Mouse (Mus musculus) right cerebral cortex, postnatal 36 days (tissue): ENCODE data around the gene Abhd17c.
"Not testable (repeated sequence)": the region's sequence is repeated elsewhere in the genome, so short reads cannot be mapped to it uniquely, and the experiment has no call there.

Experiments used
- DNase-seq, 2 experiments: peaks; one replicate each; pipeline ENCODE4 v3.0.0; 2022; ENCODE audit warnings: low spot score in 2 of 2, mixed read lengths in 1 of 2

Gene Abhd17c

GRCm38 (mm10) chr7:84151001-84151959 lies at the start of gene Abhd17c:
Abhd17c (minus strand) TSS chr7:84151893.
- DNase-seq, result peak; percentile 40 to 43

DNA sequence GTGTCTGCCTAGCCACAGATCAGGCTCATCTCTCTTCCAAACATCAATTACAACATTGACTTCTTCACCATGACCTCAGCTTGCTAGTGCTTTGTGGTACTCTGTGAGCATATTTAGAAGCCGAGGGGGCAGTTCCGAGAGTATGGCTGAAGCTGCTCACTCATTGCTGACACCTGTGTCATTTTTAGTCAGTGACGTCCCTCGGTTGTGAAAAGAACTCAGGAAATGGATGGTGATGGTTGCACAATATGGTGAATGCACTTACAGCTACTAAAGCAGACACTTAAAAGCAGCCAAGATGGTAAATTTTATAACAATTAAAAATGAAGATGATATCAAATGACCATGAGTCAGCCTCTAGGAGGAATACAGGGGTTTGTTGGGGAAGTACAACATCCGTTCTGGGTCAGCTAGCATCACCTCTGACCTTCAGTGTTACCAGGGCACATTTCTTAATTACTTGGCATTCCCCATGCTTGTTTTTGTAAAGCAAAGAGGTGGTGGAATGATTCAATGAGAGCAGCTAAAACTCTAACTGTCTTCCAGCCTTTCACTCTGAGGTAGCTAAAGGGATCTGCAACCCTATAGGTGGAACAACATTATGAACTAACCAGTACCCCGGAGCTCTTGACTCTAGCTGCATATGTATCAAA lies 45.6 kb upstream of the Abhd17c start:
- DNase-seq, result no peak

- DNase-seq, result no peak
Observed at GRCm38 (mm10) chr7:84196221-84196620, 44.5 kb upstream of the Abhd17c start.

DNA sequence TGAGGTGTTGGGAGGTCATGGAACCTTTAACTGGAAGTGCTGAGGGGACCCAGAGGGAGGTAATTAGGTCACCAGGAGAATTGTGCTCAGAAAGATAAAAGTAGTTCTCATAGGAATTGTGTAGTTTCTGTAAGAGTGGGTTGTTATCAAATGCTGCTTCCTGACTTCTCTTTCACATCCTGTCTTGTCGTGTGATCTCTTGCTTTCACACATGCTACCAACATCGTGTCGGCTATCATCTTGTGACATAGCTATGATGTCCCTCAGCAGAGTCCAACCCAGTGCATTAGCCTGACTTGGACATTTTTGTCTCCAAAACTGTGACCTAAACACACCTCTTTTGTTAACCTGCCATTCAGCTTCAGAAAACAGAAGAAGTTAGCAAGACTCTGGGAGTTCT lies 40.6 kb upstream of the Abhd17c start:
- DNase-seq, result no peak

DNA sequence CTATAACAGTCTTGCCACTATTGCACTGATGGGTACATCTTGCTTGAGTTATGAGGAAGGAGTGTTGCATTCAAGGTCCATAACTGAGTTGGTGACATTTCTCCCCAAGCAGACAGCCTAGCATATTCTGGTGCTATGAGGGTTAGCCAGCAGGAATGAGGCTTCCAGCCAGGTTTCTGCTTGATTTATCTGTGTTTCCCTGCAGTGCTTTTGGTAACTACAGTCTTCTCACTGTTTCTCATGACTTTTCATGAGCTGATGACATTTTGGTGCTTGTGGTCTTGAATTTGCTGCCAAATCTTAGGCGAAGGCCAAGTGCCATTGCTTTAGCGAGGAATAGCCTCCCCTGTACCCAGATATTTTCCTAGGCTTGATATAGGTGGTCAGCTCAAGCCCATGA lies 39.8 kb upstream of the Abhd17c start:
- DNase-seq, result no peak

GRCm38 (mm10) chr7:84188196-84188595 lies 36.5 kb upstream of the Abhd17c start:
- no peak for DNase-seq

DNA sequence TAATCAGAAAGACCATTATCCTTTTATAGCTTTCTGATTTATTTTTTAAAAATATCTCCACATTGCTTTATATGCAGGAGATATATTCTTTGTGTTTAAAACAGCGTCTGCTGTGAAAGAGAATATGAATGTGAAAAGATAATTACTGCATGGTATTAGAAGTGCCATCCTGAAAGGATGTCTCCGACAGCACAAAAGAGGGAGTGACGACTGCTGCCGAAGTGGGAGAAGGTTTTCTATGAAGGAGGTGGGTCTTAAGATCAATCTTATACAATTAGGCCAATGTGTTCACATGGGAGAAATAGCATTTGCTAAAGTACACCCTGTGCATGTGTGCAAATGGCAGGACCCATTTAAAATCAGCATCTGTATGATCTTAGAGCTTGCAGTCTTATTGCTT lies 33.5 kb upstream of the Abhd17c start:
- no peak for DNase-seq

DNA sequence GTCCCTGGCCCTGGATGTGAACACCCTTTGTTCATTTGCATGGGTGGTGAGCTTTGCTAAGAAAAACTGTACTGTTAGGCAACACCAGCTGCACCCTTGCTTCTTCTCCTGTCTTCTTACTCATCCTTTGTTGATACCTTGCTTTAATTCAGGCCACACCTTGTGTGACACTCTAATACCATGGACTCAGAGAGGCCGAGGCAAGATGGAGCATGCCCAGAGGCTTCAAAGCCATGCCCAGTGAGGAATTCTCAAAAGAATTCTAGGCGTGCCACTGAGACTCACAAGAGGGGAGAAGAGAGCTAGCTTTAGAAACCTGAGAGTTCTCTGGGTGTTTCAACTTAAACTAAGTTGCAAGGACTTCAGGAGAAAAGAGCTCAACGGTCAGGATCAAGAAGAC lies 33.0 kb upstream of the Abhd17c start:
- DNase-seq, result no peak

- not testable (repeated sequence) for DNase-seq
Observed at GRCm38 (mm10) chr7:84178809-84179208, 27.1 kb upstream of the Abhd17c start.

DNA sequence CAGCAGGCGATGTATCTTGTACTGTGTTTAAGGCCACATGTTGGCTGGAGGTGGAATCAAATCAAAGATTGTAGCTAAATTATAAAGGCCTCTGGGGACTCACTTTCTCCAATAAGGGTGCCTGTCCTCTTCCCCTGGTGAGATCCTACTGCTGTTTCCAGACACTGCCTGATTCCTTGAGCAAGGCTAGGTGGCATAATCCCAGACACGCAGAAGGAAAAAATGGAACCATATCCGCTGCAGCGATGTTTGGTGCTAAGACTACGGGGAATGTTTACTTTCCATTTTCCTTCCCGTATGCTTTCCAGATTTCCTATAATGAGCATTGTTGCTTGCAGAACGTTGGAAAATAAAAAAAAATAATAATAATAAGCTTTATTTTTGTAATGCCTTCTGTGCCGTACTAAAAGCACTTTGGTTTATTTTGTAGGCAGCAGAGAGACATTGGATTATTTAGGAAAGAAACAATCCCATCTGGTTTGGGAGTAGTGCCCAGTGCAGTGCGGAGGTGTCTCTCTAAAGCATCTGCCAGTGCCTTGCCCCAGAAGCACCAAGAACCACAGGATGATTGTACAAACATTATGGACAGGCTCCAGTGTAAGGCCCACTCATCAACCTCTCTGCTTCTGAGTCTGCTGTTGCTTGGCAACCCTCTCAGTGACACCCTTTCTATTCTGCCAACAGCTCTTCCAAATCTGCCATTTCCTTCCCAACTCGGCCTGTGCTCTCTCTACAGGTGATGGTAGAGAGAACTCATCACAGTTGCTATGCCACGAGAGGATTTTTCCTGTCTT lies 23.2 kb upstream of the Abhd17c start:
- DNase-seq, result peak; percentile 72 to 83

- DNase-seq, result no peak
Observed at GRCm38 (mm10) chr7:84173394-84173793, 21.7 kb upstream of the Abhd17c start.

GRCm38 (mm10) chr7:84171177-84171787 lies 19.6 kb upstream of the Abhd17c start:
- no peak for DNase-seq

GRCm38 (mm10) chr7:84168355-84168754 lies 16.7 kb upstream of the Abhd17c start:
- no peak for DNase-seq

- DNase-seq, result no peak
Observed at GRCm38 (mm10) chr7:84166721-84167419, 15.2 kb upstream of the Abhd17c start.

DNA sequence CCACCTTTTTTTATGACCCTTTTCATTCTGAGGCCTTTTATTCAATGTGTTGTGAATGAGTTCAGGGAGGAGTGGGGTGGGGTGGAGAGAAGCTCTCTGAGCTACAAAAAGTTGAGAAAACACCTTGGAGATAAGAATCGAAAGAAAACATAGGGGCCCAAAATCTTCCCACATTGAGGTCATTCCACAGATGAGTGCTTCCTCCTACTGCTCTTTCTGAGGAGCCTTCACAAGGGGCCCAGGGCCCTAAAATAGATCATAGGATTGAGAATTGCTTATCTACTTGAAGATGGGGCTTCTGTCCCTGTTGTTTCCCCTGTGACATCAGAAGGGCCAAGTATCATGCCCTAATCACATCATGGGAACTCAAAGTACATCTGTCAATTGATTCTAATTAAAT lies 14.3 kb upstream of the Abhd17c start:
- DNase-seq, result no peak

DNA sequence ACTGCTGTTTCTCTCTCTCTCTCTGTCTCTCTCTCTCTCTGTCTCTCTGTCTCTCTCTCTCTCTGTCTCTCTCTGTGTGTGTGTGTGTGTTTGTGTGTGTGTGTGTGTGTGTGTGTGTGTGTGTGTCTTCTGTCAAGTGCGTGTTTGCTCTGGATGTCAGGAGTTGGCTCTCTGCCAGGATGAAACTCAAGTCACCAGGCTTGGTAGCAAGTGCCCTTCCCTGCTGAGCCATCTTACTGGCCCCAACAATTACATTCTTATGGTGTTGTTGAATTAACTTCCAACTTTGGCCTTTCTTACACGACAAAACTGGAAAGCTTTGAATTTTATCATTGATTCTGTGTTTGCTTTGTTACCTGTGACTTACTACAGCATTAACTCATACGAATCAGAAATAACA lies 13.6 kb upstream of the Abhd17c start:
- no peak for DNase-seq

DNA sequence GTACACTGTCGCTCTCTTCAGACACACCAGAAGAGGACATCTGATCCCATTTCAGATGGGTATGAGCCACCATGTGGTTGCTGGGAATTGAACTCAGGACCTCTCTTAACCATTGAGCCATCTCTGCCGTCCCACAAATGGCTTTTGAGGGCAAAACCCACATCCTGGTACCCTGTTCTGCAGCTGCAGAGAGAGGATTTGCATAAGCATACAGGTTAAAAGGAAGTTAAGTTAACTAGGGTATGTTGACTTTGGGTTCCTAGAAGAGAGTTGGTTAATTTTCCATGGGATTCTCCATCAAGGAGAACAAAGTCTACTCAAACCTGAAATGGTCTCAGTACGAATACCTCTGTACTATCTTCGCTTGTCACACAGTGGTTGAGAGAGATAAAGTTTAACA lies 13.2 kb upstream of the Abhd17c start:
- no peak for DNase-seq

GRCm38 (mm10) chr7:84164419-84164818 lies 12.7 kb upstream of the Abhd17c start:
- DNase-seq, result no peak

DNA sequence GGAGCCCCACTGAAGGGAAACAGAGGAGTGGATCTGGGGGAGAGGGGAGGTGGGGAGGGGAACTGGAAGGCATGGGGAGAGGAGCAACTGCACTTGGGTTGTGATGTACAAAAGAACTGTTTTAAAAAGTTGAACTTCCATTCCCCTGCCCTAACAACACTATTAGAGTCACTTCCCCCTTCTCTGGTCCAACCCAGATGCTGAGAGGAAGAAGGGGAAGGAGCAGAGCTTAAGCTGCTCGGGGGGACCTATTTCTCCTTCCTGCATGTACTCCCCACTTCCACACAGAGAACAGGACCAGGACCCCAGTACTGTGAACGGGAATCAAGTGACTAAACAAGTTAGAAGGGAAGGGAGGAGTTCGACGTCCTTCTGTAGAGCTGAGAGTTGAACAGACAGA lies 11.9 kb upstream of the Abhd17c start:
- DNase-seq, result no peak

- no peak for DNase-seq
Observed at GRCm38 (mm10) chr7:84159414-84159813, 7.7 kb upstream of the Abhd17c start.

DNA sequence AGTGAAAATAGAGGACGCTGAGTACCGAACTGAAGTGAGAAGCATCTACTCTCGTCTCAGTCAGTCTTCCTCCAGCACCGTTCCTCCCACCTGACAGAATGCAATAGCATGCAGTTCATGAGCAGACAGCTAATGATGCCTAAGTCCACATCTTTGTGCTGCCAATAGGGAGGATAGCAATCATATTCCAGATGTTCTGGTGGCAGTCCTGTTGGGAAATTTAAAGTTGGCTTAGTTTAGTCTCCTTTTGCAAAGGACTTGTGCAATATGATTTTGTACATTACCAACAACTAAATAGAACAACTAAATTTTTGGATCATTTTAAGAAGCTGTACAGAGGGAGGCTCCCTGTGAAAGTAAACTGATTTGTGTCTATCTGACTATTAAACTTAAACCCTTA lies 2.1 kb upstream of the Abhd17c start:
- no peak for DNase-seq
